19 mouse cellular contexts compared by ENCODE assay signal in the genomic region with DNA sequence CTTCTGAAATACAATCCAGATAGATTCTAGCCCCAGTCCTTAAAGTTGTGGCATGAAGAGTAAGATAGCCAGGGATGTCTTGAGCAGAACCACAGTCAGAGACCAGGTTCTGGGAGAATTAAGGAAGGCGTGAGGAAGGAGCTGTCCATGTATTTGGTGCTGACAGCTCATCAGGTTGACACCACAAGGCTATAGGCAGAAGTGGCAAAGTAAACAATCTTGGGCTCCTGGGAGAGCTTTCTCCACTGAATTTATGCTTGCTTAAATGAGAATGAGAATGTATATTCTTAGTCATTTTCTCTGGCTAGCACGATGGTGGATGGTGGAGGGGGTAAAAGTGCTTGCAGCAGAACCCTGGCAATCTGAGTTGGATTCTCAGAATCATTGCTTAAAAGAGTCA. TPM values are rescaled to one million over a fixed set of nuclear protein-coding genes. Genes with fewer than 3 reads are reported as not detected.
A peak's percentile ranks its signal among the peaks of the same experiment; 100 is the strongest.
DNase-seq lines count a peak whose midpoint lies in the region; ATAC-seq and TF ChIP-seq lines count a peak whose summit lies in the region.
"Had no signal": no experiment of that assay in that cellular context is flagged by ENCODE, and none has a peak within 500 bp of the region (broad histone marks: within the 10 kb centered on the region; RNA-seq: fewer than 3 reads in every experiment).

No protein-coding gene starts in this region.

- no peak for ATAC-seq in hindbrain, embryonic 11.5 days (ENCODE audit: low FRiP score)
- no peak for ATAC-seq in embryonic facial prominence, embryonic 14.5 days (ENCODE audit: low read depth)
- no peak for ATAC-seq in stomach, postnatal 0 days (ENCODE audit: low FRiP score, low TSS enrichment)
- ATAC-seq in forebrain, embryonic 15.5 days (replicated peaks) = no peak
- ATAC-seq: hindbrain, embryonic 16.5 days had no signal

- peak; percentile 15 for DNase-seq in hindbrain, embryonic 11.5 days (ENCODE audit: low spot score)
- no peak for DNase-seq in hindbrain, embryonic 10.5 days (ENCODE audit: low spot score)
- DNase-seq in thymus, postnatal 4 days = peak; percentile 23
- no peak for DNase-seq in thymus, adult 18-20 months
- DNase-seq in embryonic facial prominence, embryonic 14.5 days (ENCODE audit: low spot score) = peak; percentile 19
- peak; percentile 34 for DNase-seq in stomach, postnatal 0 days (ENCODE audit: low spot score)
- DNase-seq in layer of hippocampus, postnatal 36 days = no peak
- DNase-seq: adrenal gland, adult 2 months; gastrocnemius, postnatal 10 days; kidney, postnatal 25 days; thymus, postnatal 36 days had no signal

- H3K9me3 ChIP-seq in hindbrain, embryonic 11.5 days (ENCODE audit: control insufficient read depth, low read length) = no peaks in the 10 kb centered on the region
- H3K9me3 ChIP-seq in hindbrain, embryonic 10.5 days = no peaks in the 10 kb centered on the region
- no peaks in the 10 kb centered on the region for H3K9me3 ChIP-seq in embryonic facial prominence, embryonic 14.5 days (ENCODE audit: control insufficient read depth, low read length)
- no peaks in the 10 kb centered on the region for H3K9me3 ChIP-seq in stomach, postnatal 0 days (ENCODE audit: control insufficient read depth, low read length)
- H3K9me3 ChIP-seq in forebrain, embryonic 15.5 days = no peaks in the 10 kb centered on the region
- H3K9me3 ChIP-seq: embryonic facial prominence, embryonic 12.5 days; forebrain, embryonic 12.5 days; heart, embryonic 15.5 days; stomach, embryonic 15.5 days had no signal

- H3K4me2 ChIP-seq in hindbrain, embryonic 11.5 days (replicated peaks; ENCODE audit: low read depth, low read length) = no peak overlapping the region
- no peak overlapping the region for H3K4me2 ChIP-seq in embryonic facial prominence, embryonic 14.5 days (ENCODE audit: low read depth, low read length)
- H3K4me2 ChIP-seq in stomach, postnatal 0 days (replicated peaks; ENCODE audit: low read depth) = no peak overlapping the region
- no peak overlapping the region for H3K4me2 ChIP-seq in forebrain, embryonic 15.5 days (replicated peaks)
- H3K4me2 ChIP-seq: embryonic facial prominence, embryonic 12.5 days; forebrain, embryonic 12.5 days; heart, embryonic 15.5 days; liver, embryonic 11.5 days; stomach, embryonic 15.5 days had no signal

- H3K4me3 ChIP-seq in hindbrain, embryonic 11.5 days (ENCODE audit: low read depth, low read length) = no peak overlapping the region
- no peak overlapping the region for H3K4me3 ChIP-seq in hindbrain, embryonic 10.5 days
- no peak overlapping the region for H3K4me3 ChIP-seq in embryonic facial prominence, embryonic 14.5 days (ENCODE audit: low read depth, low read length)
- no peak overlapping the region for H3K4me3 ChIP-seq in stomach, postnatal 0 days (ENCODE audit: low read depth, low read length)
- H3K4me3 ChIP-seq in forebrain, embryonic 15.5 days = no peak overlapping the region
- H3K4me3 ChIP-seq: embryonic facial prominence, embryonic 12.5 days; forebrain, embryonic 12.5 days; heart, embryonic 15.5 days; stomach, embryonic 15.5 days had no signal

- no peaks in the 10 kb centered on the region for H3K4me1 ChIP-seq in hindbrain, embryonic 11.5 days (replicated peaks; ENCODE audit: control insufficient read depth, insufficient read depth, low read length)
- no peaks in the 10 kb centered on the region for H3K4me1 ChIP-seq in hindbrain, embryonic 10.5 days (replicated peaks)
- H3K4me1 ChIP-seq in embryonic facial prominence, embryonic 14.5 days (ENCODE audit: control insufficient read depth, insufficient read depth, low read length) = no peaks in the 10 kb centered on the region
- H3K4me1 ChIP-seq in stomach, postnatal 0 days (replicated peaks; ENCODE audit: control insufficient read depth, insufficient read depth) = no peaks in the 10 kb centered on the region
- H3K4me1 ChIP-seq in forebrain, embryonic 15.5 days = no peaks in the 10 kb centered on the region
- H3K4me1 ChIP-seq: embryonic facial prominence, embryonic 12.5 days; forebrain, embryonic 12.5 days; heart, embryonic 15.5 days; stomach, embryonic 15.5 days had no signal

- WGBS in hindbrain, embryonic 11.5 days = 29% methylated on average over 2 of the region's 2 CpGs
- 31% methylated on average over 2 of the region's 2 CpGs for WGBS in hindbrain, embryonic 10.5 days
- 29% methylated on average over 2 of the region's 2 CpGs for WGBS in embryonic facial prominence, embryonic 14.5 days
- WGBS in stomach, postnatal 0 days = 16% methylated on average over 2 of the region's 2 CpGs
- 33% methylated on average over 2 of the region's 2 CpGs for WGBS in forebrain, embryonic 15.5 days

- H3K9ac ChIP-seq in hindbrain, embryonic 11.5 days (ENCODE audit: low read depth, low read length) = no peak overlapping the region
- H3K9ac ChIP-seq in embryonic facial prominence, embryonic 14.5 days (ENCODE audit: low read depth, low read length) = no peak overlapping the region
- no peak overlapping the region for H3K9ac ChIP-seq in stomach, postnatal 0 days (ENCODE audit: low read length)
- no peak overlapping the region for H3K9ac ChIP-seq in forebrain, embryonic 15.5 days (replicated peaks)
- H3K9ac ChIP-seq: embryonic facial prominence, embryonic 12.5 days; forebrain, embryonic 12.5 days; heart, embryonic 15.5 days; stomach, embryonic 15.5 days had no signal

- H3K27me3 ChIP-seq in hindbrain, embryonic 11.5 days (ENCODE audit: control insufficient read depth, insufficient read depth, low read length) = no peaks in the 10 kb centered on the region
- H3K27me3 ChIP-seq in hindbrain, embryonic 10.5 days (ENCODE audit: insufficient read depth, poor library complexity, severe bottlenecking) = peaks cover 23% of the 10 kb centered on the region
- H3K27me3 ChIP-seq in embryonic facial prominence, embryonic 14.5 days (replicated peaks; ENCODE audit: control insufficient read depth, insufficient read depth, low read length) = no peaks in the 10 kb centered on the region
- no peaks in the 10 kb centered on the region for H3K27me3 ChIP-seq in stomach, postnatal 0 days (ENCODE audit: control insufficient read depth, insufficient read depth, low read length)
- no peaks in the 10 kb centered on the region for H3K27me3 ChIP-seq in forebrain, embryonic 15.5 days
- H3K27me3 ChIP-seq: embryonic facial prominence, embryonic 12.5 days; forebrain, embryonic 12.5 days; heart, embryonic 15.5 days; stomach, embryonic 15.5 days had no signal

- H3K27ac ChIP-seq in hindbrain, embryonic 11.5 days (ENCODE audit: low read depth, low read length) = no peak overlapping the region
- no peak overlapping the region for H3K27ac ChIP-seq in hindbrain, embryonic 10.5 days
- no peak overlapping the region for H3K27ac ChIP-seq in embryonic facial prominence, embryonic 14.5 days (replicated peaks; ENCODE audit: low read depth, low read length)
- no peak overlapping the region for H3K27ac ChIP-seq in stomach, postnatal 0 days (replicated peaks)
- H3K27ac ChIP-seq in forebrain, embryonic 15.5 days (replicated peaks) = no peak overlapping the region
- H3K27ac ChIP-seq: embryonic facial prominence, embryonic 12.5 days; forebrain, embryonic 12.5 days; heart, embryonic 15.5 days; macrophage; stomach, embryonic 15.5 days had no signal

- no peak for TF ChIP-seq CTCF in stomach, postnatal 0 days (IDR thresholded peaks at IDR 0.05; ENCODE audit: low read depth)

- TF ChIP-seq EP300 in stomach, postnatal 0 days (optimal IDR thresholded peaks at IDR 0.05) = no peak

- H3K36me3 ChIP-seq in hindbrain, embryonic 11.5 days (ENCODE audit: control insufficient read depth, insufficient read depth, low read length) = no peaks in the 10 kb centered on the region
- H3K36me3 ChIP-seq in hindbrain, embryonic 10.5 days = no peaks in the 10 kb centered on the region
- H3K36me3 ChIP-seq in embryonic facial prominence, embryonic 14.5 days (ENCODE audit: control insufficient read depth, insufficient read depth, low read length) = no peaks in the 10 kb centered on the region
- H3K36me3 ChIP-seq in stomach, postnatal 0 days (ENCODE audit: control insufficient read depth, insufficient read depth, low read length) = no peaks in the 10 kb centered on the region
- H3K36me3 ChIP-seq in forebrain, embryonic 15.5 days = no peaks in the 10 kb centered on the region
- H3K36me3 ChIP-seq: embryonic facial prominence, embryonic 12.5 days; forebrain, embryonic 12.5 days; heart, embryonic 15.5 days; stomach, embryonic 15.5 days had no signal

RNA-seq across cellular contexts. Expression of gene Ccnq, which starts 20.6 kb away (rescaled TPM):
- polyA plus RNA-seq in hindbrain, embryonic 11.5 days (2014; fragmentation: Nextera tagmentation; extraction: Ambion mirVana) = 32.3 and 33.2 TPM in 2 replicates
- 36.4 and 37.9 TPM in 2 replicates for polyA plus RNA-seq in hindbrain, embryonic 10.5 days (2016; fragmentation: Nextera tagmentation; extraction: Ambion mirVana)
- polyA plus RNA-seq in embryonic facial prominence, embryonic 14.5 days (2014; fragmentation: Nextera tagmentation; extraction: Ambion mirVana) = 37.2 and 41.3 TPM in 2 replicates
- polyA plus RNA-seq in stomach, postnatal 0 days (2015; fragmentation: Nextera tagmentation; extraction: Ambion mirVana) = 30.4 and 31.8 TPM in 2 replicates
- total RNA-seq in layer of hippocampus, postnatal 36 days (2021) = 10 to 100 TPM; 15.0 to 19.4 TPM
- polyA plus RNA-seq in forebrain, embryonic 15.5 days (2015; fragmentation: Nextera tagmentation; extraction: Ambion mirVana) = 36.4 and 40.4 TPM in 2 replicates

RNA-seq across cellular contexts. Expression of gene Nlk, which starts 33.7 kb away (rescaled TPM):
- polyA plus RNA-seq in hindbrain, embryonic 11.5 days (2014; fragmentation: Nextera tagmentation; extraction: Ambion mirVana) = 27.5 and 34.4 TPM in 2 replicates
- 17.1 and 18.7 TPM in 2 replicates for polyA plus RNA-seq in hindbrain, embryonic 10.5 days (2016; fragmentation: Nextera tagmentation; extraction: Ambion mirVana)
- polyA plus RNA-seq in embryonic facial prominence, embryonic 14.5 days (2014; fragmentation: Nextera tagmentation; extraction: Ambion mirVana) = 10.6 and 13.4 TPM in 2 replicates
- 9.5 and 9.9 TPM in 2 replicates for polyA plus RNA-seq in stomach, postnatal 0 days (2015; fragmentation: Nextera tagmentation; extraction: Ambion mirVana)
- 10 to 100 TPM; 43.7 to 45.9 TPM for total RNA-seq in layer of hippocampus, postnatal 36 days (2021)
- polyA plus RNA-seq in forebrain, embryonic 15.5 days (2015; fragmentation: Nextera tagmentation; extraction: Ambion mirVana) = 31.8 and 31.9 TPM in 2 replicates

Comparison
In these comparisons a context has a peak if more than half of its experiments do, and no peak if none do; other contexts are left out.
1. DNase-seq: peak in hindbrain, embryonic 11.5 days (single experiment), thymus, postnatal 4 days (single experiment), embryonic facial prominence, embryonic 14.5 days (single experiment) and stomach, postnatal 0 days (single experiment); none in hindbrain, embryonic 10.5 days (single experiment), thymus, adult 18-20 months (0 of 2) and layer of hippocampus, postnatal 36 days (0 of 2).